Mouse (Mus musculus) forebrain, postnatal 0 days (tissue): ENCODE measurements at regions not wholly inside any gene's neighbourhood (a gene's known extent, or its start where the extent isn't known, plus 50 kb on each side); places are given as distances from the start of the nearest gene placed in this dataset.

Experiments
- ATAC-seq: fragments of 200-750 bp; cut with Nextera tagmentation; 2 replicates; pipeline ENCODE4 v1.8.0; 2017; ENCODE audit warnings: mild to moderate bottlenecking, moderate library complexity
- DNase-seq: peaks from one replicate; pipeline ENCODE4 v3.0.0-alpha.2; 2015
- H3K27ac ChIP-seq: fragments of 300-500 bp; sonication (generic); 2 replicates; pipeline ENCODE4 v1.5.1; 2014; ENCODE audit warnings: low read depth, mild to moderate bottlenecking, antibody characterized with exemption, low read length, moderate library complexity, mixed read lengths
- H3K27me3 ChIP-seq: fragments of 300-500 bp; sonication (generic); 2 replicates; pipeline ENCODE4 v1.6.1; 2014; ENCODE audit warnings: mild to moderate bottlenecking, low read length, mixed read lengths; ENCODE audit not compliant: insufficient read depth
- H3K36me3 ChIP-seq: fragments of 300-500 bp; sonication (generic); 2 replicates; pipeline ENCODE4 v1.6.1; 2014; ENCODE audit warnings: mild to moderate bottlenecking, moderate library complexity; ENCODE audit not compliant: insufficient read depth
- H3K4me1 ChIP-seq: fragments of 300-500 bp; sonication (generic); 2 replicates; pipeline ENCODE4 v1.6.1; 2014; ENCODE audit warnings: antibody characterized with exemption; ENCODE audit not compliant: insufficient read depth
- H3K4me2 ChIP-seq: fragments of 300-500 bp; sonication (generic); 2 replicates; pipeline ENCODE4 v1.6.1; 2014; ENCODE audit warnings: low read depth, mild to moderate bottlenecking, moderate library complexity
- H3K4me3 ChIP-seq: fragments of 300-500 bp; sonication (generic); 2 replicates; pipeline ENCODE4 v1.5.1; 2014; ENCODE audit warnings: low read depth, low read length, mixed read lengths
- H3K9ac ChIP-seq: fragments of 300-500 bp; sonication (generic); 2 replicates; pipeline ENCODE4 v1.6.1; 2014; ENCODE audit warnings: mild to moderate bottlenecking
- H3K9me3 ChIP-seq: fragments of 300-500 bp; sonication (generic); 2 replicates; pipeline ENCODE4 v1.6.1; 2016; ENCODE audit warnings: low read length
- CTCF ChIP-seq: sonication (generic); IDR thresholded peaks from 2 replicates; pipeline ENCODE4 v1.5.1; 2016; ENCODE audit warnings: antibody characterized with exemption, control low read depth, low read depth
- WGBS: fragments of 180-500 bp; shearing (Covaris S2); extraction: QIAGEN DNeasy Blood & Tissue Kit; methylation state at CpG from one replicate; pipeline ENCODE4 v1.1.7; 2014; 5-methylcytosine and 5-hydroxymethylcytosine counted together

DNA sequence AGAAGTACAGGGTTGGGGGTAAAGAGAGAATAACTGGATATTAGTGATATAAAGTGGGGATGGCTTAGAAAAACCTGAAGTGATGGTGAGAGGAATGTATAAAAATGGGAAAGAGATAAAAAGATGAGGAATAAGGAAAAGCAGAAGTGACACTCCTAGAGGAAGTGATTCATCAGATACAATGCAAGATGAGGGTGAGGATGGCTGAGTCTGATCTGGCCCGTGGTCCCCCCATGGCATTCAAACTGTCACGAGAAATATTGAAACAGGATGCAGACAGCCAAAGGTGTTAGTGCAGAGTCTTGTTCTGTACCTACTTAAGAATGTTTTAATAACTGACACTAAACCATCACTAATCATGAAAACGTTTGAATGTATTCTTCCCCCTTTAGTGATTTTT lies 56.2 kb upstream of the Kitl start:
- Histone ChIP-seq H3K36me3 (no peaks in the 10 kb centered on the region), H3K9me3 (no peaks in the 10 kb centered on the region), H3K4me2 (no peak overlapping the region), H3K4me3 (no peak overlapping the region), H3K27me3 (no peaks in the 10 kb centered on the region), H3K27ac (no peak overlapping the region), H3K4me1 (no peaks in the 10 kb centered on the region), H3K9ac (no peak overlapping the region)
- 86% methylated on average over 3 of the region's 3 CpGs for WGBS
- ATAC-seq (no peak), DNase-seq (no peak)
- TF ChIP-seq CTCF, result no peak

DNA sequence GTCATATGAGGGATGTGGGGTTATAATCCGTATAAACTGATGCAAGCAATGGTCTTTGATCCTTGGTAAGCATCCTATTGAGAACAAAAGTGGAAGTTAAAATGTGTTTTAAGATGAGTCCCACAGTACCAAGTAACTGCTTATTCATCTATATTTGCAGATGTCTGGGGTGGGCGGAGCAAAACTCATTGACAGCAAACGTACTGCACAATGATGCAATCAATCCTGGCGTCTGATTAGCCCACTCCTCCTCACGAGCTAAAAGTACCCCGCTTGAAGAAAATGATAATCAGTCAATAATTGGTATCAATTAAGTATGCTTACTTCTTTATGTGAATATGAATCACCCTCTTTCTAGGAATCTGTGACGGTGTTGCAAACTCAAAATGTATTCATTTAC lies 62.9 kb upstream of the Kitl start:
- no peaks in the 10 kb centered on the region for H3K9me3 ChIP-seq

DNA sequence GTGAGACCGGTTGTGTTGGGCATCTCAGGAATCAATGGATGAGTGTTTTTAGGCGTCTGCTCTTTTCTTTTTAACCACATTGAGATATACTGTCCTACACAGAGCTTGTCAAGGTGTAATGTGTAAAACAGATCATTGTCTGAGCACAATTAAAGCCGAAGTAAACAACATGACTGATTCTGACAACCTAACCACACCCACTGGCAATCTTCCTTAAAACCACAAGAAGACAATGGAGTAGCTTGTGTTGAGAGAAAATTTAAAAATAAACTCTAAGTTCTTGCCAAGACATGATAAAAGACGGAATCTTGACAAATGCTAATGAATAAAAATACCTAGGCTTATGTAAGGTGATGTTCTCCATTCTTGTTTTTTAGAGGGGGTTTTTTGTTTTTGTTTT lies 63.7 kb upstream of the Kitl start:
- no peak for TF ChIP-seq CTCF
- 75% methylated on average over 4 of the region's 4 CpGs for WGBS
- H3K4me2 ChIP-seq, result no peak overlapping the region
- H3K27ac ChIP-seq, result no peak overlapping the region
- ATAC-seq, result no peak
- H3K36me3 ChIP-seq, result no peaks in the 10 kb centered on the region
- H3K9ac ChIP-seq, result no peak overlapping the region
- no peaks in the 10 kb centered on the region for H3K27me3 ChIP-seq
- no peak overlapping the region for H3K4me3 ChIP-seq
- no peaks in the 10 kb centered on the region for H3K9me3 ChIP-seq
- no peaks in the 10 kb centered on the region for H3K4me1 ChIP-seq
- DNase-seq, result no peak

More for the DNA sequence above, 62.9 kb upstream of the Kitl start:
- Histone ChIP-seq H3K27ac (no peak overlapping the region), H3K36me3 (no peaks in the 10 kb centered on the region), H3K4me3 (no peak overlapping the region), H3K4me1 (no peaks in the 10 kb centered on the region), H3K9ac (no peak overlapping the region), H3K4me2 (no peak overlapping the region), H3K27me3 (no peaks in the 10 kb centered on the region)
- ATAC-seq (no peak; the same call in 1 of the 2 replicates), DNase-seq (no peak)
- WGBS, result 54% methylated on average over 7 of the region's 7 CpGs
- no peak for TF ChIP-seq CTCF

DNA sequence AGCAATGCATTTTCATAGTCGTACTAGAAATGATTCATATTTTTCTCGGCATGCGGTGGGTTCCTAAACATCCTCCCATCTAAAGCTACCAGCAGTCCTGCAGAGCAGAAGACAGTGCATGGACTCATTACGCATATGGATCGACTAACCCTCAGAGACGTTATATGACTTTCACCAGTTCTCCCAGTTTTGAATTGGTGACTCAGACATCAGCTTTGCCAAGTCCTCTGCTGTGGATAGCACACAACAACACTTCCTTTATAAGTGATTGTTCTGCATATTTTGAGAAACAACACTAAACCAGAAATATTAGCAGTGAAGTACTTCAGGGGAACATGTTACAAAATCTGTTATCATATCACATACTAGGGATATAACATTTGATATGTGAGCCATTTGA lies 64.1 kb upstream of the Kitl start:
- no peaks in the 10 kb centered on the region for H3K27me3 ChIP-seq
- TF ChIP-seq CTCF, result no peak
- no peaks in the 10 kb centered on the region for H3K9me3 ChIP-seq
- 85% methylated on average over 6 of the region's 6 CpGs for WGBS
- H3K4me1 ChIP-seq, result no peaks in the 10 kb centered on the region
- no peak overlapping the region for H3K4me3 ChIP-seq
- H3K9ac ChIP-seq, result no peak overlapping the region
- DNase-seq (no peak), ATAC-seq (no peak)
- H3K36me3 ChIP-seq, result no peaks in the 10 kb centered on the region
- H3K4me2 ChIP-seq, result no peak overlapping the region
- H3K27ac ChIP-seq, result no peak overlapping the region

GRCm38 (mm10) chr10:99948740-99949139 lies 66.7 kb upstream of the Kitl start:
- H3K4me3 ChIP-seq, result no peak overlapping the region
- no peaks in the 10 kb centered on the region for H3K36me3 ChIP-seq
- no peaks in the 10 kb centered on the region for H3K4me1 ChIP-seq
- no peak for TF ChIP-seq CTCF
- no peak overlapping the region for H3K27ac ChIP-seq
- WGBS, result 62% methylated on average over 3 of the region's 3 CpGs
- DNase-seq (no peak), ATAC-seq (no peak)
- no peaks in the 10 kb centered on the region for H3K27me3 ChIP-seq
- H3K4me2 ChIP-seq, result no peak overlapping the region
- H3K9ac ChIP-seq, result no peak overlapping the region
- no peaks in the 10 kb centered on the region for H3K9me3 ChIP-seq

- Histone ChIP-seq H3K36me3 (no peaks in the 10 kb centered on the region), H3K4me1 (no peaks in the 10 kb centered on the region), H3K27ac (no peak overlapping the region), H3K4me3 (no peak overlapping the region), H3K27me3 (no peaks in the 10 kb centered on the region), H3K9ac (no peak overlapping the region), H3K9me3 (no peaks in the 10 kb centered on the region), H3K4me2 (no peak overlapping the region)
- no peak for TF ChIP-seq CTCF
- ATAC-seq (no peak), DNase-seq (no peak)
- WGBS, result 87% methylated on average over 3 of the region's 3 CpGs
Measured at GRCm38 (mm10) chr10:99945418-99945817, 70.0 kb upstream of the Kitl start.

- peak; percentile 29 for ATAC-seq
- no peaks in the 10 kb centered on the region for H3K9me3 ChIP-seq
Measured at GRCm38 (mm10) chr10:99941665-99942064, 73.8 kb upstream of the Kitl start.

DNA sequence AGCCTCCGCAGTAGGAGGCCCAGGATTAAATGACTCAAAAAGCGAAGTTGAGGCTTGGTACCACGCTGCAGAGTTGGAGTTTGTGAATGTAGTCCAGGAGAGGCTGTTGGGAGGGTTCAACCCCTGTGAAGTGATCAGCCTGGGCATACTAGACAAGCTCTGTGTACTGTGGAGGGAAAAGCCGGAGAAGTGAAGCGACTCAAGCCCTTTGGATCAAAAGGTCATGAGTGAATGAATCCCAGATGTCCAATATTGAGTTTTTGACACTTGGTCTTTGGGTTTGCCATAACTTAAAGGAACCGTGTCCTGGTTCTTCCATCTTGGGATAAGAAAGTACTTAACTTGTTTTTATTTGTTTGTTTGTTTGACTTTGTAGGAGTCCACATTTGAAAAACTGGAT lies 76.5 kb upstream of the Kitl start:
- H3K4me3 ChIP-seq, result no peak overlapping the region
- no peak overlapping the region for H3K27ac ChIP-seq
- H3K4me1 ChIP-seq, result no peaks in the 10 kb centered on the region
- no peaks in the 10 kb centered on the region for H3K9me3 ChIP-seq
- WGBS, result 88% methylated on average over 6 of the region's 6 CpGs
- H3K27me3 ChIP-seq, result no peaks in the 10 kb centered on the region
- no peaks in the 10 kb centered on the region for H3K36me3 ChIP-seq
- no peak for ATAC-seq
- H3K9ac ChIP-seq, result no peak overlapping the region
- DNase-seq, result no peak
- H3K4me2 ChIP-seq, result no peak overlapping the region
- TF ChIP-seq CTCF, result no peak

More at GRCm38 (mm10) chr10:99941665-99942064, 73.8 kb upstream of the Kitl start:
- H3K4me1 ChIP-seq, result no peaks in the 10 kb centered on the region
- no peak overlapping the region for H3K27ac ChIP-seq
- TF ChIP-seq CTCF, result no peak
- H3K4me2 ChIP-seq, result 0 out of 2 replicates have a peak overlapping the region, but pooled peaks have one; percentile 5
- peak; percentile 30 for DNase-seq
- H3K9ac ChIP-seq, result no peak overlapping the region
- no peaks in the 10 kb centered on the region for H3K36me3 ChIP-seq
- no peak overlapping the region for H3K4me3 ChIP-seq
- H3K27me3 ChIP-seq, result no peaks in the 10 kb centered on the region
- 17% methylated on average over 11 of the region's 11 CpGs for WGBS
